Mouse (Mus musculus) adrenal gland, postnatal 10 days (tissue): ENCODE measurements around the gene Fbl. TPM values are rescaled to one million over a fixed set of nuclear protein-coding genes. Genes with fewer than 3 reads are reported as not detected.
"Not testable (repeated sequence)": the region's sequence is repeated elsewhere in the genome, so short reads cannot be mapped to it uniquely, and the experiment has no call there.

ENCODE experiments used
- DNase-seq: peaks from one replicate; pipeline ENCODE4 v3.0.0; 2021; ENCODE audit warnings: mixed read lengths
- long read RNA-seq, 2 experiments: library from polyadenylated mRNA; stranded (forward); transcript quantifications; one replicate each; pipeline ENCODE4 v2.0.0; 2021
- total RNA-seq, 2 experiments: library from RNA; stranded (reverse); gene quantifications; 2 replicates each; pipeline ENCODE4 v1.2.3; 2021

Gene Fbl
- total RNA-seq = 10 to 100 TPM; 84.3 to 96.3 TPM
- long read RNA-seq, experiment 1, transcript Fbl-201 (9 exons, 1,197 nt) = major isoform, 106 of 123 reads
- long read RNA-seq, experiment 1, partial matches to known transcripts = 13 of 123 reads
- long read RNA-seq, experiment 1, other reads (novel, unspliced or antisense) = 4 of 123 reads
- long read RNA-seq, experiment 2, transcript Fbl-201 (9 exons, 1,197 nt) = major isoform, 59 of 64 reads
- long read RNA-seq, experiment 2, partial matches to known transcripts = 1 of 64 reads
- long read RNA-seq, experiment 2, other reads (novel, unspliced or antisense) = 4 of 64 reads

- peak; percentile 94 for DNase-seq
Observed at GRCm38 (mm10) chr7:28169489-28170422, at the start of gene Fbl. Gene Fbl (plus strand): TSS chr7:28169710.

- no peak for DNase-seq
Observed at GRCm38 (mm10) chr7:28129166-28129565, 40.3 kb upstream of the Fbl start, which contains the start of gene 9530053A07Rik. Gene 9530053A07Rik (plus strand): TSS chr7:28129466.

GRCm38 (mm10) chr7:28137613-28138012, 31.9 kb upstream of the Fbl start:
- peak; percentile 62 for DNase-seq

- peak; percentile 86 for DNase-seq
Observed at GRCm38 (mm10) chr7:28148263-28148662, 21.2 kb upstream of the Fbl start.

GRCm38 (mm10) chr7:28149841-28150240, 19.7 kb upstream of the Fbl start:
- DNase-seq = no peak

GRCm38 (mm10) chr7:28151584-28152221, 17.8 kb upstream of the Fbl start:
- peak; percentile 73 for DNase-seq

GRCm38 (mm10) chr7:28153595-28153994, 15.9 kb upstream of the Fbl start:
- DNase-seq = not testable (repeated sequence)

- no peak for DNase-seq
Observed at GRCm38 (mm10) chr7:28159292-28159691, 10.2 kb upstream of the Fbl start.

- no peak for DNase-seq
Observed at GRCm38 (mm10) chr7:28159893-28160292, 9.6 kb upstream of the Fbl start.

GRCm38 (mm10) chr7:28161163-28161749, 8.3 kb upstream of the Fbl start:
- no peak for DNase-seq

GRCm38 (mm10) chr7:28165406-28165805, 4.1 kb upstream of the Fbl start:
- DNase-seq = no peak

GRCm38 (mm10) chr7:28168320-28169115, 992 bp upstream of the Fbl start:
- peak; percentile 84 for DNase-seq

- DNase-seq = no peak
Observed at GRCm38 (mm10) chr7:28175358-28175757, 5.8 kb downstream of the Fbl start.

- DNase-seq = peak; percentile 99
Observed at GRCm38 (mm10) chr7:28179228-28179627, 9.7 kb downstream of the Fbl start, which contains the start of gene Dyrk1b. Gene Dyrk1b (plus strand): TSS chr7:28179469.

- peak; percentile 97 for DNase-seq
Observed at GRCm38 (mm10) chr7:28179741-28180377, 10.3 kb downstream of the Fbl start.

GRCm38 (mm10) chr7:28180890-28181289, 11.4 kb downstream of the Fbl start:
- no peak for DNase-seq

- no peak for DNase-seq
Observed at GRCm38 (mm10) chr7:28181376-28181775, 11.9 kb downstream of the Fbl start.

GRCm38 (mm10) chr7:28182320-28182719, 12.8 kb downstream of the Fbl start:
- no peak for DNase-seq

GRCm38 (mm10) chr7:28185884-28186283, 16.4 kb downstream of the Fbl start:
- DNase-seq = no peak

- DNase-seq = no peak
Observed at GRCm38 (mm10) chr7:28186631-28187030, 17.1 kb downstream of the Fbl start.

GRCm38 (mm10) chr7:28191489-28191888, 22.0 kb downstream of the Fbl start:
- DNase-seq = no peak
